In the genomic region with DNA sequence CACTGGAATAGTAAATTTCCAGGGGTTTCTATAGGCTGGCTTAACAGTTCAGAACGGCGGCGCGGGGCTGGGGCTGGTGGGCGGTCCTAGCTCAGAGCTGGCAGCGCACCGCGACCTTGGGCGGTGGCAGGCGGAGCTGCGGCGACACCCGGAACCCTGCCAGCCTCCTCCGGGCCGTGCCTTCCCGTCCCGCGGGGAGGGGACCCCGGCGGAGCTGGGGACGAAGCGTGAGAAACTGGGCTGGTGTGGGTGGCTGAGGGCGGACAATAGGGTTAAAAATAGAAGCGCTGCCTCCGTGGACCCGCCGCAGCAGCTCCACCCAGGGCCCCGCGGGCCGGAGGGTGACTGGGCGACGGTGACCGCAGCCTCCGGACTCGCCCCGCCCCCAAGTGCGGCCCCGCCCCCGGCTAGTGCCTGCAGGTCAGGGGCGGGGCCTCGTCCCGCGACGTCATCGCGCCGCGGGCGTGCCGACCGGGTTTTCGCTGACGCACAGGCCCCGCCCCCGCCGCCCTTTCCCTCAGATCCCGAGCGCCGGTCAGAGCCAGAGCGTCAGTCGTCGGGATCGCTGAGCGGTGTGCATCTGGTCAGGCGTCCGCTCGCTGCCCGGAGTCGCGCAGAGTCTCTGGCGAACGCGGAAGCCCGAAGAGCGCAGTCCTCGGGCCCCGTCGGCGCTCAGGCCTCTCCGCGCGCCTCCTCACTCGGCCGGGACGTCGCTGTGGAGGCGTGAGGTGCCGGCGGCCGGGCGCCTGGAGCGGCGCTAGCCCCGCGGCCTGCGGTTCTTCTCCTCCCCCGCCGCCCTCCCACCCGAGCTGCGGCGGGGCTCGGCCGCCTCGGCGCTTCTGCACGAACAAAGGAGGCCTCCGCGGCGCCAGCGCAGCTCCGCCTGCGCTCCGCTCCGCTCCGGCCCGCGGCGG, we compare ENCODE assay signal across 8 mouse cellular contexts. TPM values are rescaled to one million over a fixed set of nuclear protein-coding genes. Genes with fewer than 3 reads are reported as not detected.
DNase-seq lines count a peak whose midpoint lies in the region; ATAC-seq lines count a peak whose summit lies in the region.

A gene (plus strand): TSS at position 538 of the 914 bp plus-strand sequence.

- H3K36me3 ChIP-seq in forebrain, embryonic 11.5 days (ENCODE audit: control insufficient read depth, insufficient read depth, low read length) = no peaks in the 10 kb centered on the region
- H3K36me3 ChIP-seq in heart, embryonic 16.5 days (ENCODE audit: control insufficient read depth, insufficient read depth) = peaks cover 5% of the 10 kb centered on the region
- H3K36me3 ChIP-seq in liver, embryonic 15.5 days (replicated peaks) = peaks cover 7% of the 10 kb centered on the region
- H3K36me3 ChIP-seq in neural tube, embryonic 12.5 days = peaks cover 8% of the 10 kb centered on the region

- H3K27ac ChIP-seq in forebrain, embryonic 11.5 days (ENCODE audit: low read depth, low read length) = peak within 1 kb of the TSS; percentile 99
- peak within 1 kb of the TSS; percentile 100 for H3K27ac ChIP-seq in heart, embryonic 16.5 days (ENCODE audit: low read length)
- H3K27ac ChIP-seq in liver, embryonic 15.5 days (replicated peaks) = peak within 1 kb of the TSS; percentile 100
- H3K27ac ChIP-seq in neural tube, embryonic 12.5 days = peak within 1 kb of the TSS; percentile 99

- ATAC-seq in forebrain, embryonic 11.5 days (replicated peaks; ENCODE audit: low FRiP score) = peak; percentile 96
- peak; percentile 89 for ATAC-seq in heart, embryonic 16.5 days (replicated peaks; ENCODE audit: extremely low read depth, insufficient read depth, low FRiP score)
- peak; percentile 88 for ATAC-seq in liver, embryonic 15.5 days (ENCODE audit: insufficient read depth)
- peak; percentile 96 for ATAC-seq in neural tube, embryonic 12.5 days (ENCODE audit: low FRiP score, low read depth)

- H3K27me3 ChIP-seq in forebrain, embryonic 11.5 days (ENCODE audit: control insufficient read depth, insufficient read depth, low read length) = no peaks in the 10 kb centered on the region
- H3K27me3 ChIP-seq in heart, embryonic 16.5 days (ENCODE audit: control insufficient read depth, insufficient read depth, low read length) = no peaks in the 10 kb centered on the region
- H3K27me3 ChIP-seq in liver, embryonic 15.5 days = no peaks in the 10 kb centered on the region
- H3K27me3 ChIP-seq in neural tube, embryonic 12.5 days (replicated peaks) = no peaks in the 10 kb centered on the region

- DNase-seq in CD8-positive naive resting alpha-beta T cell, adult 2 months (ENCODE audit: low read depth in 2 of 2, low spot score in 2 of 2) = peak; percentile 92 to 96
- peak; percentile 85 for DNase-seq in c-Kit-positive CD71-negative TER-119-negative erythroid progenitor cells, embryonic 14.5 days (ENCODE audit: low read depth)
- DNase-seq in forebrain, embryonic 11.5 days (ENCODE audit: low spot score) = peak; percentile 99
- peak; percentile 99 to 100 for DNase-seq in kidney, postnatal 36 days
- DNase-seq in telencephalon, adult 2 months (ENCODE audit: low read depth, low spot score) = peak; percentile 88

- no peaks in the 10 kb centered on the region for H3K9me3 ChIP-seq in forebrain, embryonic 11.5 days (ENCODE audit: control insufficient read depth, low read length)
- H3K9me3 ChIP-seq in heart, embryonic 16.5 days (replicated peaks; ENCODE audit: control insufficient read depth, low read length) = no peaks in the 10 kb centered on the region
- no peaks in the 10 kb centered on the region for H3K9me3 ChIP-seq in liver, embryonic 15.5 days (replicated peaks)
- H3K9me3 ChIP-seq in neural tube, embryonic 12.5 days = no peaks in the 10 kb centered on the region

- peak within 1 kb of the TSS; percentile 100 for H3K9ac ChIP-seq in forebrain, embryonic 11.5 days (ENCODE audit: low read length)
- H3K9ac ChIP-seq in heart, embryonic 16.5 days (ENCODE audit: low read length) = peak within 1 kb of the TSS; percentile 100
- H3K9ac ChIP-seq in liver, embryonic 15.5 days = peak within 1 kb of the TSS; percentile 99
- peak within 1 kb of the TSS; percentile 100 for H3K9ac ChIP-seq in neural tube, embryonic 12.5 days

- H3K4me2 ChIP-seq in forebrain, embryonic 11.5 days (ENCODE audit: low read depth, low read length, severe bottlenecking) = peak within 1 kb of the TSS; percentile 64
- H3K4me2 ChIP-seq in heart, embryonic 16.5 days (ENCODE audit: low read depth, low read length) = peak within 1 kb of the TSS; percentile 67
- peak within 1 kb of the TSS; percentile 91 for H3K4me2 ChIP-seq in liver, embryonic 15.5 days
- peak within 1 kb of the TSS; percentile 79 for H3K4me2 ChIP-seq in neural tube, embryonic 12.5 days (replicated peaks)

- peak within 1 kb of the TSS; percentile 94 for H3K4me3 ChIP-seq in forebrain, embryonic 11.5 days (ENCODE audit: low read depth, low read length)
- peak within 1 kb of the TSS; percentile 97 for H3K4me3 ChIP-seq in heart, embryonic 16.5 days (ENCODE audit: low read length)
- H3K4me3 ChIP-seq in liver, embryonic 15.5 days (replicated peaks) = peak within 1 kb of the TSS; percentile 97
- peak within 1 kb of the TSS; percentile 96 for H3K4me3 ChIP-seq in neural tube, embryonic 12.5 days

- WGBS in forebrain, embryonic 11.5 days = under 1% methylated on average over 98 of the region's 118 CpGs
- WGBS in heart, embryonic 16.5 days = under 1% methylated on average over 93 of the region's 118 CpGs
- under 1% methylated on average over 116 of the region's 118 CpGs for WGBS in liver, embryonic 15.5 days (ENCODE audit: insufficient replicate concordance)
- under 1% methylated on average over 116 of the region's 118 CpGs for WGBS in neural tube, embryonic 12.5 days

- peaks cover 3% of the 10 kb centered on the region; the same call in 1 of the 2 replicates for H3K4me1 ChIP-seq in forebrain, embryonic 11.5 days (replicated peaks; ENCODE audit: control insufficient read depth, insufficient read depth, low read length)
- H3K4me1 ChIP-seq in heart, embryonic 16.5 days (ENCODE audit: control insufficient read depth, insufficient read depth, low read length) = peaks cover 7% of the 10 kb centered on the region
- H3K4me1 ChIP-seq in liver, embryonic 15.5 days (replicated peaks) = peaks cover 25% of the 10 kb centered on the region
- peaks cover 6% of the 10 kb centered on the region for H3K4me1 ChIP-seq in neural tube, embryonic 12.5 days

RNA-seq across cellular contexts. Expression of the gene that starts here (rescaled TPM):
- 131 and 140 TPM in 2 replicates for polyA plus RNA-seq in forebrain, embryonic 11.5 days (2014; fragmentation: Nextera tagmentation; extraction: Ambion mirVana)
- polyA plus RNA-seq in heart, embryonic 16.5 days (2015; fragmentation: Nextera tagmentation; extraction: Ambion mirVana) = 81.2 and 87.7 TPM in 2 replicates
- polyA plus RNA-seq in liver, embryonic 15.5 days (2015; fragmentation: Nextera tagmentation; extraction: Ambion mirVana) = 33.6 and 36.5 TPM in 2 replicates
- polyA plus RNA-seq in neural tube, embryonic 12.5 days (2016; fragmentation: Nextera tagmentation; extraction: Ambion mirVana) = 195 and 221 TPM in 2 replicates

Comparison
In these comparisons a context has a peak if more than half of its experiments do, and no peak if none do; other contexts are left out.
1. Peak in every context shown above with its lines: DNase-seq, ATAC-seq, H3K4me3 ChIP-seq and H3K27ac ChIP-seq.